Mouse (Mus musculus) erythroblast, embryonic 14.5 days (primary cell): ENCODE data around the gene Ncmap. TPM values are rescaled to one million over a fixed set of nuclear protein-coding genes. Genes with fewer than 3 reads are reported as not detected.
"Not testable (repeated sequence)": the region's sequence is repeated elsewhere in the genome, so short reads cannot be mapped to it uniquely, and the experiment has no call there.

Source experiments
- H3K27me3 ChIP-seq: 2 replicates; pipeline ENCODE4 v1.6.1; 2012; ENCODE audit warnings: inconsistent platforms; ENCODE audit not compliant: control insufficient read depth
- H3K36me3 ChIP-seq: 2 replicates; pipeline ENCODE4 v1.6.1; 2012; ENCODE audit warnings: mild to moderate bottlenecking, inconsistent platforms; ENCODE audit not compliant: control insufficient read depth
- H3K4me1 ChIP-seq: 2 replicates; pipeline ENCODE4 v1.6.1; 2012; ENCODE audit warnings: inconsistent platforms; ENCODE audit not compliant: control insufficient read depth
- H3K4me3 ChIP-seq: replicated peaks from 2 replicates; pipeline ENCODE3; 2012; ENCODE audit warnings: moderate library complexity, mild to moderate bottlenecking, inconsistent platforms
- H3K9me3 ChIP-seq: 2 replicates; pipeline ENCODE4 v1.6.1; 2012; ENCODE audit warnings: low read length, inconsistent platforms, mixed read lengths; ENCODE audit not compliant: control insufficient read depth
- GATA1 ChIP-seq: IDR thresholded peaks from 2 replicates; pipeline ENCODE4 v1.6.1; 2012; ENCODE audit warnings: low read length, inconsistent platforms, mixed read lengths
- TAL1 ChIP-seq: IDR thresholded peaks from 3 replicates; pipeline ENCODE4 v1.6.1; 2012; ENCODE audit warnings: low read length, inconsistent platforms, mixed read lengths
- polyA plus RNA-seq: library from polyadenylated mRNA; stranded (reverse); fragments of >175 nt; gene quantifications from 2 replicates; pipeline ENCODE4 v1.2.3, GENCODE M21; 2012

Gene Ncmap
- polyA plus RNA-seq, 1 experiment, result not detected

- Histone ChIP-seq H3K27me3 (peaks cover 10% of the 10 kb centered on the region; the same call in 1 of the 2 replicates), H3K36me3 (no peaks in the 10 kb centered on the region), H3K4me1 (peaks cover 30% of the 10 kb centered on the region), H3K9me3 (no peaks in the 10 kb centered on the region), H3K4me3 (no peak overlapping the region)
- TF ChIP-seq GATA1 (no peak), TAL1 (no peak)
These were observed 39.3 kb downstream of the Ncmap start for GRCm38 (mm10) chr4:135358736-135359135.

GRCm38 (mm10) chr4:135357221-135357920, 40.7 kb downstream of the Ncmap start:
- Histone ChIP-seq H3K4me3 (no peak overlapping the region), H3K36me3 (no peaks in the 10 kb centered on the region), H3K4me1 (peaks cover 35% of the 10 kb centered on the region), H3K9me3 (no peaks in the 10 kb centered on the region), H3K27me3 (peaks cover 8% of the 10 kb centered on the region; the same call in 1 of the 2 replicates)
- TF ChIP-seq TAL1 (no peak), GATA1 (no peak)

- Histone ChIP-seq H3K9me3 (no peaks in the 10 kb centered on the region), H3K4me1 (peaks cover 45% of the 10 kb centered on the region)
These were observed 42.0 kb downstream of the Ncmap start for GRCm38 (mm10) chr4:135355886-135356550.

GRCm38 (mm10) chr4:135354751-135355150, 43.3 kb downstream of the Ncmap start:
- Histone ChIP-seq H3K36me3 (peaks cover 19% of the 10 kb centered on the region), H3K4me1 (peaks cover 54% of the 10 kb centered on the region), H3K4me3 (peak overlapping the region; percentile 99)
- not testable (repeated sequence) for H3K9me3 ChIP-seq, H3K27me3 ChIP-seq

More at GRCm38 (mm10) chr4:135355886-135356550, 42.0 kb downstream of the Ncmap start:
- no peak overlapping the region for H3K4me3 ChIP-seq
- no peak for TF ChIP-seq GATA1
- TF ChIP-seq TAL1, result no peak
- peaks cover 9% of the 10 kb centered on the region for H3K36me3 ChIP-seq
- peaks cover 5% of the 10 kb centered on the region; the same call in 1 of the 2 replicates for H3K27me3 ChIP-seq

- H3K9me3 ChIP-seq, result no peaks in the 10 kb centered on the region
- peak; percentile 44; the same call in 2 of the 3 replicates for TF ChIP-seq TAL1
- peak; percentile 67 for TF ChIP-seq GATA1
- H3K36me3 ChIP-seq, result peaks cover 27% of the 10 kb centered on the region
- peaks cover 52% of the 10 kb centered on the region for H3K4me1 ChIP-seq
- H3K27me3 ChIP-seq, result peaks cover 5% of the 10 kb centered on the region; the same call in 1 of the 2 replicates
- H3K4me3 ChIP-seq, result peak overlapping the region; percentile 99
These were observed 44.1 kb downstream of the Ncmap start for GRCm38 (mm10) chr4:135353794-135354450.

GRCm38 (mm10) chr4:135353066-135353793, 44.8 kb downstream of the Ncmap start, which contains the start of gene Srrm1:
Gene Srrm1 (minus strand): TSS chr4:135353321.
- no peak for TF ChIP-seq GATA1
- no peak for TF ChIP-seq TAL1
- Histone ChIP-seq H3K27me3 (peaks cover 5% of the 10 kb centered on the region; the same call in 1 of the 2 replicates), H3K9me3 (no peaks in the 10 kb centered on the region), H3K4me1 (peaks cover 56% of the 10 kb centered on the region), H3K36me3 (peaks cover 34% of the 10 kb centered on the region), H3K4me3 (peak within 1 kb of the TSS; percentile 99)

GRCm38 (mm10) chr4:135352326-135353065, 45.5 kb downstream of the Ncmap start:
- no peaks in the 10 kb centered on the region for H3K9me3 ChIP-seq
- peaks cover 40% of the 10 kb centered on the region for H3K36me3 ChIP-seq
- H3K27me3 ChIP-seq, result peaks cover 3% of the 10 kb centered on the region; the same call in 1 of the 2 replicates
- TF ChIP-seq GATA1 (0 out of 2 replicates have a peak, but pooled peaks have one; percentile 17), TAL1 (no peak)
- H3K4me1 ChIP-seq, result peaks cover 57% of the 10 kb centered on the region
- peak overlapping the region; percentile 99 for H3K4me3 ChIP-seq

- Histone ChIP-seq H3K4me3 (no peak overlapping the region), H3K4me1 (peaks cover 8% of the 10 kb centered on the region), H3K9me3 (no peaks in the 10 kb centered on the region), H3K27me3 (no peaks in the 10 kb centered on the region), H3K36me3 (peaks cover 100% of the 10 kb centered on the region)
- TF ChIP-seq GATA1 (no peak), TAL1 (no peak)
These were observed 60.6 kb downstream of the Ncmap start for GRCm38 (mm10) chr4:135337376-135337942.
